In the genomic region with DNA sequence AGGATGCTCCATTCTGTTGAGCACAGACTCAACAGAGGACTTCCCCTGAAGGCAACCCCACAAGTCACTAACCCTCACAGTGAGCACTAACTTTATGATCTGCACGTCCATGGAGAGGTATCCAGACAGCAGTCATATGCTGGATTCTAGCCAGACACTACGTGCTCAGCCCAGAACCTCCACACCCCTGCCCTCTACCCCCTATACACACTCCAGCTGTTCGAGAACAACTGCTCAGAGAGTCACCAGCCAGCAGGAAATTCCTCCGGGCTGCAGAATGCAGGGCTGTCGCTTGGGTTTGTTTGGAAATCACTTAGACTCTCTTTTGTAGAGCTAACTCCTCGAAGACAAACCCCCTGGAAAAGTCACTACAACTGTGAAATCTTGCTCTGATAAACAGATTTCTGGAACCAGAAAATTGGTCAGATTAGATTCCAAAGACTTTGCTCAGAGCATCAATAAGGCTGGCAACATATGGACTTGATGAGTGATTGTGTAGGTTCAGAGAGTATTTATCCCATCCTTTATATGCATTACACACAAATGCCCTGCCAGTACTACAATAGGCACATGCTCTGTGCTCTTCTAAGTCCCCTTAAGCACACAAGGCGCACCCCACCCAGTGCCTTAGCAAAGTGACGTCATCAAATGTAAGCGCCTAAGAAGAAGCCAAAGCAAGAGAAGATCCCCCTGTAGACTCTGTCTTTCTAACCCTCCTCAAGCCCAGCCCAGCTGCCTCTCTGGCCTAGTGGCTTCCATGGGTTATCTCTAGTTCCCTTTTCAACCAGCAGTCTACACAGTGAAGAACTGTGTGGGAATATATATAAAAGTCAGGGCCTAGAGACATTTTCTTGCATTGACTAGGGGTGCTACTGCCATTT, we compare ENCODE assay signal across 8 mouse cellular contexts.
DNase-seq lines count a peak whose midpoint lies in the region; ATAC-seq and TF ChIP-seq lines count a peak whose summit lies in the region.
"Had no signal": no experiment of that assay in that cellular context is flagged by ENCODE, and none has a peak within 500 bp of the region (broad histone marks: within the 10 kb centered on the region; RNA-seq: fewer than 3 reads in every experiment).

No protein-coding gene starts in this region.

- H3K4me2 ChIP-seq in kidney, embryonic 15.5 days: no peak overlapping the region
- no peak overlapping the region for H3K4me2 ChIP-seq in embryonic facial prominence, embryonic 14.5 days (ENCODE audit: low read depth, low read length)
- H3K4me2 ChIP-seq in midbrain, embryonic 14.5 days (ENCODE audit: low read length): no peak overlapping the region
- H3K4me2 ChIP-seq: liver, embryonic 11.5 days had no signal

- 0 out of 2 replicates have a peak, but pooled peaks have one; percentile 33 for ATAC-seq in kidney, embryonic 15.5 days (replicated peaks; ENCODE audit: low FRiP score)
- ATAC-seq in embryonic facial prominence, embryonic 14.5 days (ENCODE audit: low read depth): peak; percentile 53
- 0 out of 2 replicates have a peak, but pooled peaks have one; percentile 27 for ATAC-seq in midbrain, embryonic 14.5 days (ENCODE audit: low FRiP score, low TSS enrichment)

- WGBS in kidney, embryonic 15.5 days: 48% methylated on average over 9 of the region's 9 CpGs
- WGBS in embryonic facial prominence, embryonic 14.5 days: 29% methylated on average over 9 of the region's 9 CpGs
- 46% methylated on average over 9 of the region's 9 CpGs for WGBS in midbrain, embryonic 14.5 days

- DNase-seq in kidney, adult 8-10 months: no peak
- no peak for DNase-seq in ES-E14 (ENCODE audit: low read depth, low spot score)
- DNase-seq in embryonic facial prominence, embryonic 14.5 days (ENCODE audit: low spot score): peak; percentile 73
- DNase-seq in midbrain, embryonic 14.5 days: no peak
- DNase-seq in adrenal gland, adult 8-10 months: no peak
- DNase-seq in adrenal gland, adult 18-20 months (ENCODE audit: low spot score in 2 of 2): no peak

- H3K36me3 ChIP-seq in kidney, embryonic 15.5 days: no peaks in the 10 kb centered on the region
- no peaks in the 10 kb centered on the region; the same call in 1 of the 2 replicates for H3K36me3 ChIP-seq in ES-E14 (ENCODE audit: control insufficient read depth, insufficient read depth, low read length, poor library complexity, severe bottlenecking)
- no peaks in the 10 kb centered on the region for H3K36me3 ChIP-seq in embryonic facial prominence, embryonic 14.5 days (ENCODE audit: control insufficient read depth, insufficient read depth, low read length)
- H3K36me3 ChIP-seq in midbrain, embryonic 14.5 days (ENCODE audit: control insufficient read depth, insufficient read depth, low read length): no peaks in the 10 kb centered on the region

- peaks cover 52% of the 10 kb centered on the region for H3K4me1 ChIP-seq in kidney, embryonic 15.5 days
- peaks cover 46 to 64% of the 10 kb centered on the region in 2 experiments for H3K4me1 ChIP-seq in ES-E14 (ENCODE audit: control insufficient read depth in 2 of 2, insufficient read depth in 2 of 2, low read length in 2 of 2, poor library complexity in 1 of 2)
- peaks cover 71% of the 10 kb centered on the region for H3K4me1 ChIP-seq in embryonic facial prominence, embryonic 14.5 days (ENCODE audit: control insufficient read depth, insufficient read depth, low read length)
- peaks cover 35% of the 10 kb centered on the region for H3K4me1 ChIP-seq in midbrain, embryonic 14.5 days (ENCODE audit: control insufficient read depth, insufficient read depth, low read length)

- no peak overlapping the region for H3K4me3 ChIP-seq in kidney, embryonic 15.5 days (replicated peaks)
- H3K4me3 ChIP-seq in ES-E14 (ENCODE audit: insufficient read depth in 1 of 2, low read depth in 1 of 2, low read length in 2 of 2, poor library complexity in 1 of 2, severe bottlenecking in 1 of 2): no peak overlapping the region
- no peak overlapping the region for H3K4me3 ChIP-seq in embryonic facial prominence, embryonic 14.5 days (ENCODE audit: low read depth, low read length)
- H3K4me3 ChIP-seq in midbrain, embryonic 14.5 days (replicated peaks; ENCODE audit: low read depth, low read length): no peak overlapping the region

- H3K9me3 ChIP-seq in kidney, embryonic 15.5 days (replicated peaks): no peaks in the 10 kb centered on the region
- no peaks in the 10 kb centered on the region for H3K9me3 ChIP-seq in ES-E14 (ENCODE audit: control insufficient read depth, insufficient read depth, low read depth, low read length)
- no peaks in the 10 kb centered on the region for H3K9me3 ChIP-seq in embryonic facial prominence, embryonic 14.5 days (ENCODE audit: control insufficient read depth, low read length)
- no peaks in the 10 kb centered on the region for H3K9me3 ChIP-seq in midbrain, embryonic 14.5 days (ENCODE audit: control insufficient read depth, low read length)

- in situ Hi-C loops in ES-E14 (cut with MboI; ENCODE audit: low sequenced_read_pairs in 2 of 2, unreplicated experiment in 2 of 2): no loop called here

- peak overlapping the region; percentile 32; the same call in 1 of the 2 replicates for H3K27ac ChIP-seq in kidney, embryonic 15.5 days
- peak overlapping the region; percentile 34 for H3K27ac ChIP-seq in ES-E14 (ENCODE audit: insufficient read depth, low read depth, low read length, poor library complexity, severe bottlenecking)
- H3K27ac ChIP-seq in embryonic facial prominence, embryonic 14.5 days (replicated peaks; ENCODE audit: low read depth, low read length): peak overlapping the region; percentile 36; the same call in 1 of the 2 replicates
- H3K27ac ChIP-seq in midbrain, embryonic 14.5 days (replicated peaks; ENCODE audit: low read depth, low read length): no peak overlapping the region

- no peaks in the 10 kb centered on the region for H3K27me3 ChIP-seq in kidney, embryonic 15.5 days
- H3K27me3 ChIP-seq in embryonic facial prominence, embryonic 14.5 days (replicated peaks; ENCODE audit: control insufficient read depth, insufficient read depth, low read length): no peaks in the 10 kb centered on the region
- no peaks in the 10 kb centered on the region for H3K27me3 ChIP-seq in midbrain, embryonic 14.5 days (ENCODE audit: control insufficient read depth, insufficient read depth, low read length)

- no peak overlapping the region for H3K9ac ChIP-seq in kidney, embryonic 15.5 days
- H3K9ac ChIP-seq in ES-E14 (ENCODE audit: insufficient read depth, low read depth, low read length, poor library complexity, severe bottlenecking): no peak overlapping the region
- H3K9ac ChIP-seq in embryonic facial prominence, embryonic 14.5 days (ENCODE audit: low read depth, low read length): no peak overlapping the region
- H3K9ac ChIP-seq in midbrain, embryonic 14.5 days (replicated peaks; ENCODE audit: low read length): no peak overlapping the region

TF ChIP-seq in ES-E14, 5 proteins besides CTCF, POLR2A, EP300 and RAD21:
- TF ChIP-seq MAFK (IDR thresholded peaks at IDR 0.05; ENCODE audit: insufficient read depth, low read depth, low read length) (no peak), CHD2 (IDR thresholded peaks at IDR 0.05; ENCODE audit: low read depth, low read length) (no peak), ZC3H11A (IDR thresholded peaks at IDR 0.05; ENCODE audit: borderline replicate concordance, low read depth, low read length) (no peak)
